Mouse (Mus musculus): ENCODE results near the gene Tsc1. TPM values are rescaled to one million over a fixed set of nuclear protein-coding genes. Genes with fewer than 3 reads are reported as not detected.
A peak's percentile ranks its signal among the peaks of the same experiment; 100 is the strongest.

The Tsc1 gene
- polyA plus RNA-seq, 1 experiment from 2014 or later, result 13.8 TPM

DNA sequence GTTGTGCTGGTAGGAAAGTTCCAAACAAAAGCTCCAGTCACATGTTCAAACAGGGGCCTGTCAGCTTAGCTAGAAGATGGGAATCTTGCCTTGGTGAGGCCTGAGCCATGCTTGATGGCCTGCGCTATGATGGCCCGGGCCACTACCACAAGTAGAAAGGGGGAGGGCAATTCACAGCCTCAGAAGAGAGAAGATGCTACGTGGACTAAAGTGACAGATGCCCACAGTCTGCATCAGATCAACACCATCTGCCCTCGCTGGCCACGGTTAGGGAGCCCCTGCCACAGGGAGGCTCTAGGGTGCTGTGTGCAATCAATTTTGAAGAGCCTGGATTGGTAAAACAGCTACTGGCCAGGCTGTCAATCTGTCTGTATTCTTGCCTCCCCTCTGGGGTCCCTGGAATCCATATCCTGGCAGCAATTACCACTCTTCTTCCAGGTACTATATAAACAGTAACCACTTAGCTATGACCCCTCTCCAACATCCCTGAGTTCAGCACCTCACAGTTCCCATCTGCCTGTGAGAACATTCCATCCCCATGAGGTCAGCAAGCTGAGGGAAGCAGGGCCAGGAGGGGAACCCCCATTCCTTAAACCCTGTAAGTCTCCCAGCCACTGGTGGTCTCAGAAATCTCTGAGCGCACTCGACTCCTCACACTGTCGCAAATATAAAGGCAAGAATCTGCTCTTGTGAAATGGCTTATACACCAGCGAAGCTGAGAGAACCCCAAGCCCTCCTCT is 3.8 kb upstream of the Tsc1 start:
- H3K4me1 ChIP-seq (ENCODE audit: control insufficient read depth, insufficient read depth, low read length), result peaks cover 13% of the 10 kb centered on the region
- 57% methylated on average over 9 of the region's 9 CpGs for WGBS
- H3K27ac ChIP-seq (ENCODE audit: low read length), result no peak overlapping the region
- no peak overlapping the region for H3K4me2 ChIP-seq (ENCODE audit: low read depth, low read length)
- no peak overlapping the region for H3K4me3 ChIP-seq (ENCODE audit: low read length)
- no peak overlapping the region for H3K9ac ChIP-seq (ENCODE audit: low read depth, low read length)
- no peaks in the 10 kb centered on the region for H3K9me3 ChIP-seq (ENCODE audit: control insufficient read depth, low read length)
- H3K36me3 ChIP-seq (ENCODE audit: control insufficient read depth, insufficient read depth, low read length), result no peaks in the 10 kb centered on the region
- H3K27me3 ChIP-seq (replicated peaks; ENCODE audit: control insufficient read depth, insufficient read depth, low read length), result no peaks in the 10 kb centered on the region
- ATAC-seq, result no peak

DNA sequence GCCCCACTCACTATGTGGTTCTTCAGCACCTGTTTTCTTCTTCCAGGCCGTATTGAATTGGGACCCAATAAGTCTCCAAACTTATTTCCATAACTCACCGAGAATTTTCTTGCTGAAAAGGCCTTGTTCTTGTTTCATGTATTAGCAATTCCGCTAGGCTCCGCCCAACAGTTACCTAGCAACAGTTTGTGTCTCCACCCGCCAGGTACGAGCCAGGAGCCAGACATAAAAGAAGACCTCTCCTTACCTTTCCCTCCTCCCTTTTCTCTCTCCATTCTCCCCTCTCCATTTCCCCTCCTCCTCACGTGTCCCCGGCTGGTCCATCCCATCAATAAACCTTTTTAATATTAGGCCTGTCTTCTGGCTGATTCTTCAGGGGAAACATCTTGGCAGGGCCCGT is 2.7 kb upstream of the Tsc1 start:
- no peak overlapping the region for H3K27ac ChIP-seq (ENCODE audit: low read length)
- no peaks in the 10 kb centered on the region for H3K27me3 ChIP-seq (replicated peaks; ENCODE audit: control insufficient read depth, insufficient read depth, low read length)
- peaks cover 14% of the 10 kb centered on the region for H3K4me1 ChIP-seq (ENCODE audit: control insufficient read depth, insufficient read depth, low read length)
- ATAC-seq, result no peak
- H3K36me3 ChIP-seq (ENCODE audit: control insufficient read depth, insufficient read depth, low read length), result no peaks in the 10 kb centered on the region
- H3K9me3 ChIP-seq (ENCODE audit: control insufficient read depth, low read length), result no peaks in the 10 kb centered on the region
- H3K4me2 ChIP-seq (ENCODE audit: low read depth, low read length), result peak overlapping the region; percentile 15; the same call in 1 of the 2 replicates
- WGBS, result 22% methylated on average over 9 of the region's 9 CpGs
- no peak overlapping the region for H3K4me3 ChIP-seq (ENCODE audit: low read length)
- H3K9ac ChIP-seq (ENCODE audit: low read depth, low read length), result no peak overlapping the region

DNA sequence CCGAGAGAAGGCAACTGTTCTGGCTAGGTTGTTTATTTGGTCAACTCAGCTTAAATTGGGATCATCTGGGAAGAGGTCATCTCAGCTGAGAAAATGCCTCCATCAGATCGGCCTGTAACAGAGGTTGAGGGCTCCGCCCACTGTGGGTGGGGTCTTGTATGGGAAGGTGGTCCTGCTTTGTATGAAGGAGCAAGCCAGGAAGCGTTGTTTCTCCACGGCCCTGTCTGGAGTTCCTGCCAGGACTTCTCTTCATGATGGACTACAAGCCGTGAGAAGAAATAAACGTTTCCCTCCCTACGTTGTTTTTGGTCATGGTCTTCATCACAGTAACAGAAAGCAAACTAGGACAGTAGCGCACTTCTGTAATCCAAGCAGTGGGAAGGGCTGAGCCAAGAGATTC is 2.1 kb upstream of the Tsc1 start:
- no peak for ATAC-seq
- H3K36me3 ChIP-seq (ENCODE audit: control insufficient read depth, insufficient read depth, low read length), result no peaks in the 10 kb centered on the region
- no peak overlapping the region for H3K27ac ChIP-seq (ENCODE audit: low read length)
- 8% methylated on average over 9 of the region's 9 CpGs for WGBS
- H3K27me3 ChIP-seq (replicated peaks; ENCODE audit: control insufficient read depth, insufficient read depth, low read length), result no peaks in the 10 kb centered on the region
- H3K9ac ChIP-seq (ENCODE audit: low read depth, low read length), result no peak overlapping the region
- no peaks in the 10 kb centered on the region for H3K9me3 ChIP-seq (ENCODE audit: control insufficient read depth, low read length)
- H3K4me3 ChIP-seq (ENCODE audit: low read length), result no peak overlapping the region; the same call in 1 of the 2 replicates
- peak overlapping the region; percentile 15 for H3K4me2 ChIP-seq (ENCODE audit: low read depth, low read length)
- H3K4me1 ChIP-seq (ENCODE audit: control insufficient read depth, insufficient read depth, low read length), result peaks cover 14% of the 10 kb centered on the region

DNA sequence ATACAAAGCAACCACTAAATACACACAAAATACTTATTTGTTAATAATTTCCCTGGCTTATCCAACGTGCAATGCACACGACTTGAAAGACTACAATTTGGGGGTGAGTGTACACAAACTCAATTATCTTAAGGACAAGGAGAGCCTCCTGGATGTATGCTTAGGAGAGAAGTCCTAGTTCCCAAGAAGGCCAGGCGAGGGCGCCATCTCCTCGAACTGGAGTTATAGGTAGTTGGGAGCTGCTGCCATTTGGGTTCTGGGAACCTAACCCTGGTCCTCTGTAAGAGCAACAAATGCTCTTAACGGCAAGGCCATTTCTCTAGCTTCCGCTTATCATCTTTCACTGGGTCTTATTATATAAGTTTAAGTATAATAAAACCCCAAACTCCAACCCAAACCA is 1.2 kb upstream of the Tsc1 start:
- H3K4me2 ChIP-seq (ENCODE audit: low read depth, low read length), result no peak overlapping the region
- ATAC-seq, result no peak
- no peaks in the 10 kb centered on the region for H3K27me3 ChIP-seq (replicated peaks; ENCODE audit: control insufficient read depth, insufficient read depth, low read length)
- H3K4me3 ChIP-seq (ENCODE audit: low read length), result no peak overlapping the region
- H3K27ac ChIP-seq (ENCODE audit: low read length), result no peak overlapping the region
- H3K9ac ChIP-seq (ENCODE audit: low read depth, low read length), result no peak overlapping the region
- H3K36me3 ChIP-seq (ENCODE audit: control insufficient read depth, insufficient read depth, low read length), result no peaks in the 10 kb centered on the region
- WGBS, result 47% methylated on average over 7 of the region's 7 CpGs
- H3K4me1 ChIP-seq (ENCODE audit: control insufficient read depth, insufficient read depth, low read length), result peaks cover 14% of the 10 kb centered on the region
- no peaks in the 10 kb centered on the region for H3K9me3 ChIP-seq (ENCODE audit: control insufficient read depth, low read length)

DNA sequence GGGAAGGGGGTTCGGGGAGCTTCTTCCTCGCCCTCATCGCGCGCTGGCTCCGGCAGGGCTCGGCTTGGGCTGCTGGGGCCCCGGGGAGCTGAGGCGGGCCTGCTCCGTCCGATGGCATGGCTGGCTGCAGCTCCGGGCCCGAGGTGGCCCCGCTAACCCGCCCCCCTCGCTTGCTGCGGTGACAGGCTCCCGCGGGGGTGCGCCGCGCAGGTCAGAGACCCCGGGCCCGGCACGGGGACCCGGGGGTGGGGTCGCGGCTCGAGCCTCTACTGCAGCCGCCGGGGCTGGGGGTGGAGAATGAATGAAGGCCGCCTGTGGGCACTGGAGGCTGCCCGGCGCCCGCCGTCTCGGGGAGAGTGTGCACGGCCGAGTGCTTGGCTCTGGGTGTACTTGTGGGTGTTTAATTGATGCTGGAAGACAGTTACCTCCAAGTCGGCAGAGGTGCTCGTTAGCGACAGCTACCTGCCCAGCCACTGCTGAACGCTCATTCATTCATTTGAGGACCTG is 460 bp downstream of the Tsc1 start:
- Histone ChIP-seq H3K9me3 (ENCODE audit: control insufficient read depth, low read length) (no peaks in the 10 kb centered on the region), H3K36me3 (ENCODE audit: control insufficient read depth, insufficient read depth, low read length) (no peaks in the 10 kb centered on the region), H3K27ac (ENCODE audit: low read length) (peak overlapping the region; percentile 78), H3K9ac (ENCODE audit: low read depth, low read length) (peak overlapping the region; percentile 95), H3K4me2 (ENCODE audit: low read depth, low read length) (peak overlapping the region; percentile 66), H3K4me1 (ENCODE audit: control insufficient read depth, insufficient read depth, low read length) (peaks cover 14% of the 10 kb centered on the region), H3K27me3 (replicated peaks; ENCODE audit: control insufficient read depth, insufficient read depth, low read length) (no peaks in the 10 kb centered on the region), H3K4me3 (ENCODE audit: low read length) (peak overlapping the region; percentile 99)
- ATAC-seq, result peak; percentile 66
- WGBS, result under 1% methylated on average over 43 of the region's 43 CpGs

DNA sequence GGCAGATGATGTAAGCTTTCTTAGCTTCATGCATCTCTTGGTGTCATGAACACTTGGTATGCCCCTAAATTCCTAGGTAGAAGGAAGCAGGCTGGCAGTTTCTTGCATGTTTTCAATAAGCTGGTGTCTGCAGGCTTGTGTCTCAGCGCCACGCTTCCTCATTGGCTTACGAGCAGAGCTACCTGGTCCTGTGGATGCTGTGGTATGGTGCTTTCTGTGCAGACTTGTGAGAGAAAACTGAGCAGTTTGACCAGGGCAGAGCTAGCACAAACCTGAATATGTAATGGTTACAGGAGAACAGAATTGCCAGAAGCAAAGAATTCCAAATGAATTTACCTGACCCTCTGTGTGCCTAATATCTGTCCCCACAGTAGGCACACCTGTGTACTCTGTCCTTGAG is 2.1 kb downstream of the Tsc1 start:
- H3K4me1 ChIP-seq (ENCODE audit: control insufficient read depth, insufficient read depth, low read length), result peaks cover 14% of the 10 kb centered on the region
- no peak overlapping the region for H3K4me2 ChIP-seq (ENCODE audit: low read depth, low read length)
- no peak overlapping the region for H3K9ac ChIP-seq (ENCODE audit: low read depth, low read length)
- H3K9me3 ChIP-seq (ENCODE audit: control insufficient read depth, low read length), result no peaks in the 10 kb centered on the region
- no peaks in the 10 kb centered on the region for H3K27me3 ChIP-seq (replicated peaks; ENCODE audit: control insufficient read depth, insufficient read depth, low read length)
- H3K27ac ChIP-seq (ENCODE audit: low read length), result no peak overlapping the region
- ATAC-seq, result no peak
- WGBS, result 89% methylated on average over 3 of the region's 3 CpGs
- H3K36me3 ChIP-seq (ENCODE audit: control insufficient read depth, insufficient read depth, low read length), result no peaks in the 10 kb centered on the region
- no peak overlapping the region for H3K4me3 ChIP-seq (ENCODE audit: low read length)

DNA sequence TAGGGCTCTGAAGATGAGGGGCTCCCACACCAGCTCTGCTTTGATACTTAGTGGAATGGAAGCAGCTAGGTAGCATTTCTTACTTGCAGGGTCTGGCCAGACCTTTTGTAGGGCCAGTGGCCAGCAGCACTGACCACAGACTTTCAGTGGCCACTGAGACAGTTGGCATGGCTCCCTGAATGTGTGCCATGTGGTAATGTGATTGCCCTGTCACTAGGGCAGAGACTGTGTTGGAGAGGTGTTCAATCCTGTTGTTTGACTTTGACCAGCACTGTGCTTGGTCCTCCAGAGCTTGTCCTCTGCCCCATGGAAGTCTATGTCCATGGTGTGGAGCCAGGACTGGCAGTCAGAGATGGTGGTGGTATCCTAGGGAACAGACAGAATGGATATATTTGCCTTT is 9.5 kb downstream of the Tsc1 start:
- no peak for ATAC-seq
- Histone ChIP-seq H3K4me2 (ENCODE audit: low read depth, low read length) (no peak overlapping the region), H3K4me1 (ENCODE audit: control insufficient read depth, insufficient read depth, low read length) (no peaks in the 10 kb centered on the region), H3K36me3 (ENCODE audit: control insufficient read depth, insufficient read depth, low read length) (peaks cover 7% of the 10 kb centered on the region), H3K9me3 (ENCODE audit: control insufficient read depth, low read length) (no peaks in the 10 kb centered on the region), H3K27me3 (replicated peaks; ENCODE audit: control insufficient read depth, insufficient read depth, low read length) (no peaks in the 10 kb centered on the region), H3K9ac (ENCODE audit: low read depth, low read length) (no peak overlapping the region), H3K27ac (ENCODE audit: low read length) (no peak overlapping the region), H3K4me3 (ENCODE audit: low read length) (no peak overlapping the region)

DNA sequence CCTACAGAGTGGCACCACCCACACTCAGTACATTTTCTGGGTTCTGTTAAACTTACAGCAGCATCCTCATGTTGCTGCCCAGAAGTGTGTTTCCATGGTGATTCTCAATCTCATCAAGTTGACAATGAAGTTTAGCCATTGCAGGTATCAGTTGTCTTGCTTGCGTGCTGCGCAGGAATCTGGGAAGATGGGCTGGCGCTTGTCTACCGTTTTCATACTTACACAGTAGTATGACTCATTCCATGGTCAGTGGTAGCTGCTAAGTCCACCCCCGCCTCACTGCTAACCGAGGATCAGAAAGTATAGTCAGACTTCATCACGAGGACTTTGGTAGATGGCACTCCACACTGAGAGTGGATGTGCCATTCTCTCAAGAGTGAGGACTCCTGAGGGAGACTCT is 12.3 kb downstream of the Tsc1 start:
- Histone ChIP-seq H3K4me3 (ENCODE audit: low read length) (no peak overlapping the region), H3K4me2 (ENCODE audit: low read depth, low read length) (no peak overlapping the region), H3K9me3 (ENCODE audit: control insufficient read depth, low read length) (no peaks in the 10 kb centered on the region), H3K4me1 (ENCODE audit: control insufficient read depth, insufficient read depth, low read length) (no peaks in the 10 kb centered on the region), H3K36me3 (ENCODE audit: control insufficient read depth, insufficient read depth, low read length) (peaks cover 7% of the 10 kb centered on the region), H3K9ac (ENCODE audit: low read depth, low read length) (no peak overlapping the region), H3K27me3 (replicated peaks; ENCODE audit: control insufficient read depth, insufficient read depth, low read length) (no peaks in the 10 kb centered on the region), H3K27ac (ENCODE audit: low read length) (no peak overlapping the region)
- 95% methylated on average over 7 of the region's 7 CpGs for WGBS
- no peak for ATAC-seq

DNA sequence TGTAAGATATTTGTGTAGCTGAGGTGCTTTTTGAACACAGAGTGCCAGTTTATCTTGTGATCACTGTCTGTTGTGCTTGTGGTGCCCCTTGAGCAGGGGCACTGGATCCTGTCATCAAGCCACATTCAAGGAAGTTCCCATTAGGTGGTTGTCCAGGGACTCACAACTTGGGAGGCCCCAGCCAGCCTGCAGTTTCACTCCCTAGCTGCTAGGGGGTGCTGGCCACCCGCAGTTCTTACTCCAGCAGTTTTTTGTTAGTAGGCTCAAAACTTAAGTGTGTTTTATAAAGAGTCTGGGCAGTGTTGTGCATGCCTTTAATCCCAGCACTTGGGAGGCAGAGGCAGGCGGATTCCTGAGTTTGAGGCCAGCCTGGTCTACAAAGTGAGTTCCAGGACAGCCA is 13.3 kb downstream of the Tsc1 start:
- H3K4me2 ChIP-seq (ENCODE audit: low read depth, low read length), result no peak overlapping the region
- no peaks in the 10 kb centered on the region for H3K27me3 ChIP-seq (replicated peaks; ENCODE audit: control insufficient read depth, insufficient read depth, low read length)
- ATAC-seq, result no peak
- no peak overlapping the region for H3K9ac ChIP-seq (ENCODE audit: low read depth, low read length)
- peaks cover 7% of the 10 kb centered on the region for H3K36me3 ChIP-seq (ENCODE audit: control insufficient read depth, insufficient read depth, low read length)
- H3K4me1 ChIP-seq (ENCODE audit: control insufficient read depth, insufficient read depth, low read length), result no peaks in the 10 kb centered on the region
- H3K27ac ChIP-seq (ENCODE audit: low read length), result no peak overlapping the region
- no peak overlapping the region for H3K4me3 ChIP-seq (ENCODE audit: low read length)
- 58% methylated on average over 2 of the region's 2 CpGs for WGBS
- no peaks in the 10 kb centered on the region for H3K9me3 ChIP-seq (ENCODE audit: control insufficient read depth, low read length)

DNA sequence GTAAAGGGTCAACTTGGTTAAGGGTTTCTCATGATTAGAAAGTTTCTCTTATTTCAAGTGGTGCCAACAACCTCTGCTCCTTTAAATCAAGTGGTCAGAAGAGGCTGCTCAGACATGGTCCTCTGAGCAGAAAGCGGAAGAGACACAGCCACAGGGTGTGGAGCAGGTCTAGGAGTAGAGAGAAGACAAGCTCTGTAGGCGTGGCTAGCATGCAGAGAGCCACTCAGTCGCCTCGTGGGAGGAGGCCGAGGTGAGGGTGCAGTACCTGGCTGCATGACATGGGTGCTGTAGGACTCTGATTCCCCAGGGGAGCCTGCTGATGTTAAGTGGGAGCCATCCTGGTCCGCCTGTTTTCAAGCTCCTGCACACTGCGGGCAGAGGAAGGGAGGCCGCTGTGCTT is 15.2 kb downstream of the Tsc1 start:
- no peaks in the 10 kb centered on the region for H3K27me3 ChIP-seq (replicated peaks; ENCODE audit: control insufficient read depth, insufficient read depth, low read length)
- 79% methylated on average over 8 of the region's 8 CpGs for WGBS
- no peak overlapping the region for H3K4me3 ChIP-seq (ENCODE audit: low read length)
- H3K9ac ChIP-seq (ENCODE audit: low read depth, low read length), result no peak overlapping the region
- H3K4me2 ChIP-seq (ENCODE audit: low read depth, low read length), result no peak overlapping the region
- no peaks in the 10 kb centered on the region for H3K4me1 ChIP-seq (ENCODE audit: control insufficient read depth, insufficient read depth, low read length)
- no peaks in the 10 kb centered on the region for H3K9me3 ChIP-seq (ENCODE audit: control insufficient read depth, low read length)
- peaks cover 7% of the 10 kb centered on the region for H3K36me3 ChIP-seq (ENCODE audit: control insufficient read depth, insufficient read depth, low read length)
- no peak overlapping the region for H3K27ac ChIP-seq (ENCODE audit: low read length)
- ATAC-seq, result no peak

Measured in intestine, embryonic 16.5 days (tissue).